Mouse (Mus musculus): ENCODE results near the gene Orm1. TPM values are rescaled to one million over a fixed set of nuclear protein-coding genes. Genes with fewer than 3 reads are reported as not detected.

Gene Orm1
- polyA plus RNA-seq, 1 experiment from 2014 or later, result not detected

- no peaks in the 10 kb centered on the region for H3K27me3 ChIP-seq (ENCODE audit: control insufficient read depth, insufficient read depth, low read length)
- H3K4me3 ChIP-seq (ENCODE audit: low read depth, low read length), result no peak overlapping the region
- H3K4me1 ChIP-seq (ENCODE audit: control insufficient read depth, insufficient read depth, low read length), result no peaks in the 10 kb centered on the region
- no peaks in the 10 kb centered on the region for H3K36me3 ChIP-seq (ENCODE audit: control insufficient read depth, insufficient read depth, low read length)
- DNase-seq (ENCODE audit: low spot score), result no peak
- H3K27ac ChIP-seq (replicated peaks; ENCODE audit: low read depth, low read length), result no peak overlapping the region
- no peak overlapping the region for H3K4me2 ChIP-seq (ENCODE audit: low read depth, severe bottlenecking)
- WGBS, result 80% methylated on average over 4 of the region's 4 CpGs
- H3K9ac ChIP-seq (ENCODE audit: low read length), result no peak overlapping the region
- no peaks in the 10 kb centered on the region for H3K9me3 ChIP-seq (ENCODE audit: control insufficient read depth, low read length)
- ATAC-seq (ENCODE audit: insufficient number of reproducible peaks, low FRiP score, low TSS enrichment, low read depth), result no peak
These were observed 1.9 kb upstream of the Orm1 start for GRCm38 (mm10) chr4:63342491-63342890.

DNA sequence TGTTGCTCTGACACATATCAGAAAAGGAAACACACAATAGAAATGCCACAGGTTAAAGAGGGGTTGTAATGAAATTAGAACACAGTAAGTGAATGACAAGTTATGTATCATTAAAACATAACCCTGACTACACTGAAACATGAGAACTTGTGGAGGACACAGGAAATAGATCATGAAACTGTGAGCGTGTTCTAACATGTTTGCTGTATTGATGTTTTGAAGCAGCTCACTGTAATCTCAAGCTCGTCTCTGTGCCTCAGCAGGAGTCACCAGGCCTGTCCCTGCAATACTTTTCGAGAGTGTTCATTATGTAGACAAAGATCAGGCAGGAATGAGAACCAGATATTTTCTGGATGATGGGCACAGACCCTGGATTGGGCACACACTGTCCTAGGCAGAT, 752 bp upstream of the Orm1 start:
- no peak for DNase-seq (ENCODE audit: low spot score)
- no peaks in the 10 kb centered on the region for H3K4me1 ChIP-seq (ENCODE audit: control insufficient read depth, insufficient read depth, low read length)
- no peaks in the 10 kb centered on the region for H3K9me3 ChIP-seq (ENCODE audit: control insufficient read depth, low read length)
- 65% methylated on average over 3 of the region's 3 CpGs for WGBS
- no peaks in the 10 kb centered on the region for H3K27me3 ChIP-seq (ENCODE audit: control insufficient read depth, insufficient read depth, low read length)
- no peak for ATAC-seq (ENCODE audit: insufficient number of reproducible peaks, low FRiP score, low TSS enrichment, low read depth)
- no peak overlapping the region for H3K9ac ChIP-seq (ENCODE audit: low read length)
- no peak overlapping the region for H3K4me3 ChIP-seq (ENCODE audit: low read depth, low read length)
- no peak overlapping the region for H3K4me2 ChIP-seq (ENCODE audit: low read depth, severe bottlenecking)
- no peaks in the 10 kb centered on the region for H3K36me3 ChIP-seq (ENCODE audit: control insufficient read depth, insufficient read depth, low read length)
- H3K27ac ChIP-seq (replicated peaks; ENCODE audit: low read depth, low read length), result no peak overlapping the region

DNA sequence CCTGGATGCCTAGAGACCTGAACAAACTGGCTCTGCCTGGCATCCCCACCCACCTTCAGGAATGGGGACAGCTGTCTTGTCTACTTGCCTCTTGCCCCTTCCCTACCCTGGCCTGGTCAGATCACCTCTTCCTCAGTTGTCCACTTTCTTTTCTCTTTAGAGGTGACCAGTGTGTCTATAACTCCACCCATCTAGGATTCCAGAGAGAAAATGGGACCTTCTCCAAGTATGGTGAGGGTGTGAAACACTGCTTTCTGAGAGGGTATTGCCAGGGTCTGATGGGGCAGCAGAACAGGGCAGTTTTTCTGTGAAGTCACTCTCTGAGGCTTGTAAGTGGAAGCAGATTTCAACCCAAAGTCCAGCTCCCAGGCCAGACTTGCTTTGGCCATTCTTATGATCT, 901 bp downstream of the Orm1 start:
- DNase-seq (ENCODE audit: low spot score) (no peak), ATAC-seq (ENCODE audit: insufficient number of reproducible peaks, low FRiP score, low TSS enrichment, low read depth) (no peak)
- no peak overlapping the region for H3K4me2 ChIP-seq (ENCODE audit: low read depth, severe bottlenecking)
- no peak overlapping the region for H3K27ac ChIP-seq (replicated peaks; ENCODE audit: low read depth, low read length)
- H3K4me1 ChIP-seq (ENCODE audit: control insufficient read depth, insufficient read depth, low read length), result no peaks in the 10 kb centered on the region
- no peak overlapping the region for H3K9ac ChIP-seq (ENCODE audit: low read length)
- no peaks in the 10 kb centered on the region for H3K36me3 ChIP-seq (ENCODE audit: control insufficient read depth, insufficient read depth, low read length)
- H3K4me3 ChIP-seq (ENCODE audit: low read depth, low read length), result no peak overlapping the region
- H3K9me3 ChIP-seq (ENCODE audit: control insufficient read depth, low read length), result no peaks in the 10 kb centered on the region
- H3K27me3 ChIP-seq (ENCODE audit: control insufficient read depth, insufficient read depth, low read length), result no peaks in the 10 kb centered on the region

GRCm38 (mm10) chr4:63346659-63347058, 2.3 kb downstream of the Orm1 start:
- Histone ChIP-seq H3K4me1 (ENCODE audit: control insufficient read depth, insufficient read depth, low read length) (no peaks in the 10 kb centered on the region), H3K27ac (replicated peaks; ENCODE audit: low read depth, low read length) (no peak overlapping the region), H3K4me2 (ENCODE audit: low read depth, severe bottlenecking) (no peak overlapping the region), H3K36me3 (ENCODE audit: control insufficient read depth, insufficient read depth, low read length) (no peaks in the 10 kb centered on the region), H3K9ac (ENCODE audit: low read length) (no peak overlapping the region), H3K9me3 (ENCODE audit: control insufficient read depth, low read length) (no peaks in the 10 kb centered on the region), H3K4me3 (ENCODE audit: low read depth, low read length) (no peak overlapping the region), H3K27me3 (ENCODE audit: control insufficient read depth, insufficient read depth, low read length) (no peaks in the 10 kb centered on the region)
- ATAC-seq (ENCODE audit: insufficient number of reproducible peaks, low FRiP score, low TSS enrichment, low read depth), result no peak
- no peak for DNase-seq (ENCODE audit: low spot score)
- WGBS, result 86% methylated on average over 4 of the region's 4 CpGs

DNA sequence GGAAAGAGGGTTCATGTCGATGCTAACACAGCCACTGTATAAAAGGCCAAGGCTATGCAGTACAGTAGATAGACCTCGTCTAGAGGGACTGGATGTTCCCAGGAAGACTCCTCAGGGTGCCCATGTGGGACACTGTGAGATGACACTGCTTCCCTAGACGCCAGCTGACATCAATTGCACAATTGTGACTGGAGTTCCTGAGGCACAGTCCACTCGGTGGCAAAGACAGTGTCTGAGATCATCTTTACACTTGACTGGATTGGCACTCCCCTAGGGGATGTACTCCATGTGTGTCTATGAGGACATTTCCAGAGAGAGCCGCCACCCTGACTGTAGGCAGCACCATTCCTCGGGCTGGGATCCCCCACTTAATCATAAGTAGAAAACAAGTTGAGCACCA, 4.2 kb downstream of the Orm1 start:
- Histone ChIP-seq H3K27ac (replicated peaks; ENCODE audit: low read depth, low read length) (no peak overlapping the region), H3K9me3 (ENCODE audit: control insufficient read depth, low read length) (no peaks in the 10 kb centered on the region), H3K4me3 (ENCODE audit: low read depth, low read length) (no peak overlapping the region), H3K9ac (ENCODE audit: low read length) (no peak overlapping the region), H3K4me1 (ENCODE audit: control insufficient read depth, insufficient read depth, low read length) (no peaks in the 10 kb centered on the region), H3K4me2 (ENCODE audit: low read depth, severe bottlenecking) (no peak overlapping the region), H3K36me3 (ENCODE audit: control insufficient read depth, insufficient read depth, low read length) (no peaks in the 10 kb centered on the region), H3K27me3 (ENCODE audit: control insufficient read depth, insufficient read depth, low read length) (no peaks in the 10 kb centered on the region)
- ATAC-seq (ENCODE audit: insufficient number of reproducible peaks, low FRiP score, low TSS enrichment, low read depth) (no peak), DNase-seq (ENCODE audit: low spot score) (no peak)
- WGBS, result 88% methylated on average over 6 of the region's 6 CpGs

DNA sequence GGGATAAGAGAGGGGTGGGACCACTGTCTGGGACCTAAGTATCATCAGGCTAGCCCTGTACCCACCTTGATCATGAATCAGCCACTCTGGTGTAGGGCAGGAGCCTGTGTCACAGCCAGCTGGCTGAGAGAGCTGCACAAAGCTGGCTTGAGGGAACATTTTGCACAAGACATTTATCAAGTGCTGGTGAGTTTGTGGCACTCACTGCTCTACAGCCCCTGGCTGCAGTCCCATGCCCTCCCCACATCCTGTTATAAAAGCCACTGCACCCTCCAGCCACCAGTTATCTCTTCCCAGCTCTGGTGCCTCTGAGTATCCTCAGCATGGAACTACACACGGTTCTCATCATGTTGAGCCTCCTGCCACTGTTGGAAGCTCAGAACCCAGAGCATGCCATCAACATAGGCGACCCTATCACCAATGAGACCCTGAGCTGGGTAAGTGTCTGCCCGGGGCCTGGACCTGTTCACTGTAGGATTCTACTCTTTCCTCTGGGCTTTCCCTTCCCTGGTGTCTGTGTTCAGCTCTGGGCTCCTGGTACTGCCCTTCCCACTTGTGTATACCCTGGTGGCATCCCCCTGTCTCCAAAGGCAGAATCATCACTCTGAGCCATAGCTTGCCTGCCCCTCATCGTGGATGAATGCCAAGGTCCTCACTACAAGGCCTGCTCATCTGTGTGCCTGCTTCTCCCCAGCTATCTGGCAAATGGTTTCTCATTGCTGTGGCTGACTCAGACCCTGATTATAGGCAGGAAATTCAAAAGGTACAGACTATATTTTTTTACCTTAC, 11.7 kb downstream of the Orm1 start, which contains the start of gene Orm3:
Gene Orm3 (plus strand): TSS at position 286 of the 789 bp plus-strand sequence.
- WGBS, result 73% methylated on average over 4 of the region's 4 CpGs

DNA sequence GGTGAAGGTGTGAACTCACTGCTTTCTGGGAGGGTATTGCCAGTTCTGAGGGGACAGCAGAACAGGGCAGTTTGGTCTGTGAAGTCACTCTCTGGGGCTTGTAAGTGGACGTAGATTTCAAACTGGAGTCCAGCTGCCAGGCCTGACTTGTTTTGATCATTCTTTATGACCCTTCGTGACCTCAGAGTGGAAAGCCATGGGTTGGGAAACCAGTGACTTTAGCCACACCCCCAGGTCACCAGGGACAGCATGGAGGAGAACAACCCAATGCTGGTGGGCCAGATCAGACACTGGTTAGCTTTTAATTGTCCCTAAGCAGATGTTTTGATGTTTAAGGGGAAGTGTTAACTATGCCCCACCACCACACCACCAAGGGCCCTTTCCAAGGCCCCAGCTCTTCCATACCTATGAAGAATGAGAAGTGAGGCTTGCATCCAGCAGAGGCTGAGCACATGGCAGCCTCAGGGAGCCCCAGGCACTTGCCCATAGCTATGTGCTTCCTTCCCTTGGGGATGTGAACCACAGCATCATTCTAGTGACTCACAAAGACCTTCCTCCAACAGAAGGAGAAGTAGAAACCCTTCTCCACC, 12.7 kb downstream of the Orm1 start:
- H3K27me3 ChIP-seq (ENCODE audit: control insufficient read depth, insufficient read depth, low read length), result no peaks in the 10 kb centered on the region
- ATAC-seq (ENCODE audit: insufficient number of reproducible peaks, low FRiP score, low TSS enrichment, low read depth) (no peak), DNase-seq (ENCODE audit: low spot score) (no peak)
- no peak overlapping the region for H3K4me3 ChIP-seq (ENCODE audit: low read depth, low read length)
- H3K9ac ChIP-seq (ENCODE audit: low read length), result no peak overlapping the region
- H3K9me3 ChIP-seq (ENCODE audit: control insufficient read depth, low read length), result no peaks in the 10 kb centered on the region
- no peaks in the 10 kb centered on the region for H3K36me3 ChIP-seq (ENCODE audit: control insufficient read depth, insufficient read depth, low read length)
- no peaks in the 10 kb centered on the region for H3K4me1 ChIP-seq (ENCODE audit: control insufficient read depth, insufficient read depth, low read length)
- no peak overlapping the region for H3K27ac ChIP-seq (replicated peaks; ENCODE audit: low read depth, low read length)
- WGBS, result 21% methylated on average over 2 of the region's 2 CpGs
- no peak overlapping the region for H3K4me2 ChIP-seq (ENCODE audit: low read depth, severe bottlenecking)

More for the DNA sequence above, 11.7 kb downstream of the Orm1 start, which contains the start of gene Orm3:
- no peak for DNase-seq (ENCODE audit: low spot score)
- no peak for ATAC-seq (ENCODE audit: insufficient number of reproducible peaks, low FRiP score, low TSS enrichment, low read depth)
- H3K36me3 ChIP-seq (ENCODE audit: control insufficient read depth, insufficient read depth, low read length), result no peaks in the 10 kb centered on the region
- H3K4me1 ChIP-seq (ENCODE audit: control insufficient read depth, insufficient read depth, low read length), result no peaks in the 10 kb centered on the region
- no peak within 1 kb of the TSS for H3K4me2 ChIP-seq (ENCODE audit: low read depth, severe bottlenecking)
- H3K9me3 ChIP-seq (ENCODE audit: control insufficient read depth, low read length), result no peaks in the 10 kb centered on the region
- H3K27ac ChIP-seq (replicated peaks; ENCODE audit: low read depth, low read length), result no peak within 1 kb of the TSS
- H3K9ac ChIP-seq (ENCODE audit: low read length), result no peak within 1 kb of the TSS
- no peaks in the 10 kb centered on the region for H3K27me3 ChIP-seq (ENCODE audit: control insufficient read depth, insufficient read depth, low read length)
- no peak within 1 kb of the TSS for H3K4me3 ChIP-seq (ENCODE audit: low read depth, low read length)

- Histone ChIP-seq H3K9me3 (ENCODE audit: control insufficient read depth, low read length) (no peaks in the 10 kb centered on the region), H3K4me3 (ENCODE audit: low read depth, low read length) (no peak overlapping the region), H3K4me2 (ENCODE audit: low read depth, severe bottlenecking) (no peak overlapping the region), H3K36me3 (ENCODE audit: control insufficient read depth, insufficient read depth, low read length) (no peaks in the 10 kb centered on the region), H3K4me1 (ENCODE audit: control insufficient read depth, insufficient read depth, low read length) (no peaks in the 10 kb centered on the region), H3K27ac (replicated peaks; ENCODE audit: low read depth, low read length) (no peak overlapping the region), H3K27me3 (ENCODE audit: control insufficient read depth, insufficient read depth, low read length) (no peaks in the 10 kb centered on the region), H3K9ac (ENCODE audit: low read length) (no peak overlapping the region)
- no peak for ATAC-seq (ENCODE audit: insufficient number of reproducible peaks, low FRiP score, low TSS enrichment, low read depth)
- WGBS, result 87% methylated on average over 6 of the region's 6 CpGs
- no peak for DNase-seq (ENCODE audit: low spot score)
These were observed 15.5 kb downstream of the Orm1 start for GRCm38 (mm10) chr4:63359861-63360260.

Measured in limb, embryonic 11.5 days (tissue).